Mouse (Mus musculus) thymus, adult 2 months (tissue): ENCODE data around the gene Gm4788.
"Not testable (repeated sequence)": the region's sequence is repeated elsewhere in the genome, so short reads cannot be mapped to it uniquely, and the experiment has no call there.

Experiments
- CTCF ChIP-seq: fragments of 200-500 bp; IDR thresholded peaks from 2 replicates; pipeline ENCODE4 v1.5.1; 2012; ENCODE audit warnings: mild to moderate bottlenecking, control low read depth, low read length, moderate library complexity, borderline replicate concordance; ENCODE audit not compliant: control insufficient read depth, poor library complexity, insufficient read depth; ENCODE audit errors: extremely low read depth
- POLR2A ChIP-seq: fragments of 200-500 bp; IDR thresholded peaks from 2 replicates; pipeline ENCODE4 v1.6.1; 2012; ENCODE audit warnings: mild to moderate bottlenecking, low read length, control low read depth, moderate library complexity; ENCODE audit not compliant: control insufficient read depth, poor library complexity, insufficient read depth; ENCODE audit errors: extremely low read depth

- TF ChIP-seq POLR2A, CTCF: not testable (repeated sequence)
Measured at GRCm38 (mm10) chr1:139649921-139650320, 131.1 kb downstream of the Gm4788 start.
